Mouse (Mus musculus): ENCODE results near the gene Hmgcs1. TPM values are rescaled to one million over a fixed set of nuclear protein-coding genes. Genes with fewer than 3 reads are reported as not detected.

Gene Hmgcs1
- polyA plus RNA-seq, 1 experiment from 2014 or later: 410 TPM

DNA sequence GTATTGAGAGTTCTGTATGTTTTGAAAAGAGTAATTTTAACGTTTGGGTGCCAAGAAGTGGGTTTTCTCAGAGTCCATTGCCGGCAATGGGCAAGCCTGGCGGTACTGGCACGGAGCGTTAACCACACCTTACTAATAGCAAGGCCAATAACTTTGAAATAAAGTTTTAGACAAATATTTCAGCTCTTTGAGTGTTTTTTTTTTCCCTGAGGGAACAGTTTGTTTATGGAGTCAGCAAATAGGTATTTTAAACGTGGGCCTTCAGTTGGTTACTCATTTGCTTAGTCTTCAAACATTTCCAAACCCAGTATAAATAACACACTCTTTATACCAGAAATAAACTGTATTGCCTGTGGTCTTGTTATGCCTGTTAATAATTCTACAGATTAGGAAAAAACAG is 17.7 kb downstream of the Hmgcs1 start:
- Histone ChIP-seq H3K36me3 (replicated peaks) (peaks cover 81% of the 10 kb centered on the region), H3K4me1 (no peaks in the 10 kb centered on the region), H3K9me3 (no peaks in the 10 kb centered on the region), H3K4me2 (no peak overlapping the region), H3K27ac (no peak overlapping the region), H3K9ac (no peak overlapping the region), H3K27me3 (no peaks in the 10 kb centered on the region), H3K4me3 (replicated peaks) (no peak overlapping the region)
- WGBS: 92% methylated on average over 6 of the region's 6 CpGs
- no peak for ATAC-seq (ENCODE audit: low FRiP score)

- no peaks in the 10 kb centered on the region for H3K4me1 ChIP-seq
- H3K36me3 ChIP-seq (replicated peaks): peaks cover 73% of the 10 kb centered on the region
- 90% methylated on average over 5 of the region's 5 CpGs for WGBS
- no peak overlapping the region for H3K4me2 ChIP-seq
- no peak overlapping the region for H3K27ac ChIP-seq
- no peaks in the 10 kb centered on the region for H3K27me3 ChIP-seq
- H3K9ac ChIP-seq: no peak overlapping the region
- no peak overlapping the region for H3K4me3 ChIP-seq (replicated peaks)
- no peaks in the 10 kb centered on the region for H3K9me3 ChIP-seq
- no peak for ATAC-seq (ENCODE audit: low FRiP score)
Observed at GRCm38 (mm10) chr13:119708941-119709340, 18.8 kb downstream of the Hmgcs1 start.

GRCm38 (mm10) chr13:119709388-119710267 is 19.4 kb downstream of the Hmgcs1 start:
- Histone ChIP-seq H3K4me3 (replicated peaks) (no peak overlapping the region), H3K27me3 (no peaks in the 10 kb centered on the region), H3K9me3 (no peaks in the 10 kb centered on the region), H3K36me3 (replicated peaks) (peaks cover 67% of the 10 kb centered on the region), H3K9ac (no peak overlapping the region), H3K27ac (no peak overlapping the region), H3K4me2 (no peak overlapping the region), H3K4me1 (no peaks in the 10 kb centered on the region)
- 0 out of 2 replicates have a peak, but pooled peaks have one; percentile 40 for ATAC-seq (ENCODE audit: low FRiP score)
- WGBS: 91% methylated on average over 8 of the region's 8 CpGs

DNA sequence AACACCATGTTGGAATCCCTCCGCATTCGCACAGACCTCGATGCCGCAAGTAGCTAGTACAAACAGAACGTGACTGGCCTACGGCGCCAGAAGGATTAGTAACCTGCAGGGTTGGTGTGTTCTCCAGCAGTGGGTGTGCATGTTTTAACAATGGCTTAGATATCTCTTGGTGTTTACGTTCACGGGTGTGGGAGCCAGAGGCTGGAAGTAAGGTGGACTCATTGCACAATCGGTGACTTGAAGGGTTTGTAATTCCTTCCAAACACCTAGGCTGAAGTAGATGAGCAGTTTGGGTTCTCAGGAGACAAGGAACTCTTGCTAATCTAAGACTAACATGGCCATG is 20.1 kb downstream of the Hmgcs1 start:
- no peak overlapping the region for H3K27ac ChIP-seq

DNA sequence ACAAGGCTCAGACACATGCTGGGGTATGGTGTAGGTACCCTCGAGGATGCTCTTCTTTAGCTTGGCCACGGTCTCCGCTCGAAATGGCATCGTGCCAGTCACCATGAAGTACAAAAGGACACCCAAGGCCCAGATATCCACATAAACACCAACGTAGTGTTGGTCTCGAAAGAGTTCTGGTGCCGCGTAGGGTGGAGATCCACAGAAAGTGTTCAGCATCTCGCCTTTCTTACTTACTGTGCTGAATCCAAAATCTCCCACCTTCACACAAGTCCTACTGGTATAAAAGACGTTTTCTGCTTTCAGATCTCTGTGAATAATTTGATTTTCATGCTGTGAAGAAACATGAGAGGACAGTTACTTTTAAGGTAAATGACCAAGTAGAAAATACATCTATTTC is 22.3 kb downstream of the Hmgcs1 start:
- H3K9ac ChIP-seq: no peak overlapping the region
- no peaks in the 10 kb centered on the region for H3K27me3 ChIP-seq
- H3K36me3 ChIP-seq (replicated peaks): peaks cover 42% of the 10 kb centered on the region
- ATAC-seq (ENCODE audit: low FRiP score): no peak
- H3K4me1 ChIP-seq: no peaks in the 10 kb centered on the region
- WGBS: 93% methylated on average over 11 of the region's 11 CpGs
- H3K4me2 ChIP-seq: no peak overlapping the region
- H3K9me3 ChIP-seq: no peaks in the 10 kb centered on the region
- no peak overlapping the region for H3K27ac ChIP-seq
- no peak overlapping the region for H3K4me3 ChIP-seq (replicated peaks)

More for the DNA sequence above, 20.1 kb downstream of the Hmgcs1 start:
- Histone ChIP-seq H3K36me3 (replicated peaks) (peaks cover 61% of the 10 kb centered on the region), H3K4me2 (no peak overlapping the region), H3K4me3 (replicated peaks) (no peak overlapping the region), H3K9ac (no peak overlapping the region), H3K4me1 (no peaks in the 10 kb centered on the region), H3K27me3 (no peaks in the 10 kb centered on the region), H3K9me3 (no peaks in the 10 kb centered on the region)
- ATAC-seq (ENCODE audit: low FRiP score): 0 out of 2 replicates have a peak, but pooled peaks have one; percentile 1
- 87% methylated on average over 10 of the region's 10 CpGs for WGBS

DNA sequence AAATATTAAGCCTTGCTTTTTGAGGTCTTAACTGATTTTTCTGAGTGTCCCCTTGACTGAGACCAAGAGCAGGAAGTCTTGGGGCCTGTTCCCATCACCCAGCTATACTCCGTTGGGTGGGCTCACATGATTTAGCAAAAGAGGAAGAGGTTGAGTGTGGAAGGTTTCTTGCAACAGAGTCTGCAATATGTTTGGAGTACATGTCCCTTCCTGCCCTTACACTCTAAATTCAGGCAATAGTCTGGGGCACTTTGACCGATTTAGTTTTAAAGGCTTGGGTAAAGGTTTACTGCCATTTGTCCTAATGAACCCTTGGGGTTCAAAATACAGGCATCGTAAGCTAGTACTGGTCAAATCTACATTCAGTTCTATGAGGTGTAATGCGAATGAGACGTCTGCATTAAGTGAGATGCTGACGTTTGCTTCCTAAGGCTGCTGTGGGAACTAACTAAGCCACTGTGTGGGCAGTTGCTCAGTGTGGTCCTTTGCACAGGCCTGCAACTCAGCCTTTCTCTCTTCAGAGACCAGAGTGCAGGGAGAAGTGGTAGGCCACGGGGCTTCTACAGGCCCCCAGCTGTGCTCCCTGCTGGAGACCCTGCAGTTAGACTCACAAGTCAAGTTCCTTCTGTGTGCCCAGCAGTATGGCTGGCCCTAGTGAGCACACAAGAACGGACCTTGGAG is 23.1 kb downstream of the Hmgcs1 start:
- H3K4me3 ChIP-seq (replicated peaks): no peak overlapping the region

DNA sequence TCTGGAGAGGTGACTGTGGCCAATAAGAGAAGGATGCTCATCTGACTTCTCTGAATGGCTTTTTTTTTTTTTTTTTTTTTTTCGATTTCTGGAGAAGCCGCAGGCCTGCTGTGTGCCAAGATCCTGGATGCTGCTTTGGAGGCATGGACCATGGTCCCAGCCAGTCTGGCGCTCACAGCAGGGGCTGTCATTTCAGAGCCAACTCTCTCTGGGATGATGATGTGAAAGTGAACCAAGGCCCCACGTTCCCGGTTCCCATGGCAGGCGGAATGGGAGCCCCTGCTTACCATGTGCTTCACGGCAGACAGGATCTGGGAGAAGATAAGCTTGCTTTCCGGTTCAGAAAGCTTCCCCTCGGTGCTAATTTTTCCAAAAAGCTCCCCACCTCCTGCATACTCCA is 23.6 kb downstream of the Hmgcs1 start:
- H3K4me1 ChIP-seq: no peaks in the 10 kb centered on the region
- H3K4me2 ChIP-seq: no peak overlapping the region
- H3K36me3 ChIP-seq (replicated peaks): peaks cover 34% of the 10 kb centered on the region
- H3K4me3 ChIP-seq (replicated peaks): no peak overlapping the region
- 79% methylated on average over 9 of the region's 9 CpGs for WGBS
- no peak overlapping the region for H3K9ac ChIP-seq
- no peak overlapping the region for H3K27ac ChIP-seq
- H3K27me3 ChIP-seq: no peaks in the 10 kb centered on the region
- H3K9me3 ChIP-seq: no peaks in the 10 kb centered on the region
- no peak for ATAC-seq (ENCODE audit: low FRiP score)

More for the DNA sequence above, 23.1 kb downstream of the Hmgcs1 start:
- Histone ChIP-seq H3K4me2 (no peak overlapping the region), H3K36me3 (replicated peaks) (peaks cover 38% of the 10 kb centered on the region), H3K4me1 (no peaks in the 10 kb centered on the region), H3K9ac (no peak overlapping the region), H3K27ac (no peak overlapping the region), H3K27me3 (no peaks in the 10 kb centered on the region), H3K9me3 (no peaks in the 10 kb centered on the region)
- WGBS: 78% methylated on average over 8 of the region's 8 CpGs
- ATAC-seq (ENCODE audit: low FRiP score): no peak

- WGBS: 88% methylated on average over 2 of the region's 2 CpGs
- ATAC-seq (ENCODE audit: low FRiP score): no peak
- Histone ChIP-seq H3K9me3 (no peaks in the 10 kb centered on the region), H3K36me3 (replicated peaks) (peaks cover 11% of the 10 kb centered on the region; the same call in 1 of the 2 replicates), H3K9ac (no peak overlapping the region), H3K4me2 (no peak overlapping the region), H3K4me3 (replicated peaks) (no peak overlapping the region), H3K27ac (no peak overlapping the region), H3K27me3 (no peaks in the 10 kb centered on the region), H3K4me1 (no peaks in the 10 kb centered on the region)
Observed at GRCm38 (mm10) chr13:119716105-119716504, 25.9 kb downstream of the Hmgcs1 start.

DNA sequence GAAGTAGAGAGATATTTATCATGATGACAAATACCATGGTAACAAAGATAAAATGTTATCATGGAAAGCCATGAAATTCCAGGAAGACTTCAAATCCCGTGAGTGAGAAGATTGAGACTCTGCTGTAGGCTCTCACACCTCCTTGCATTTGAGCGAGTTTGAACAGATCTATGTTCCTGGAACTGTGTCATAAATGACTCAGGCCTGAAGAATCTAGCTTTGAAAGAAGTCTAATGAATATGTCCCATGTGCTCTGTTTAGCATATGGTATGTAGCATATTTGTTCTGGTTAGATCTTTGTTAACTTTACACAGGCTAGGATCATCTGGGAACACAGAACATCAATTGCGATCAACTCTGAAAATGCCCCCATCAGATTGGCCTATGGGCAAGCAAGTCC is 32.3 kb downstream of the Hmgcs1 start:
- H3K4me2 ChIP-seq: no peak overlapping the region
- no peak overlapping the region for H3K9ac ChIP-seq
- H3K4me3 ChIP-seq (replicated peaks): no peak overlapping the region
- H3K27me3 ChIP-seq: no peaks in the 10 kb centered on the region
- H3K9me3 ChIP-seq: no peaks in the 10 kb centered on the region
- no peaks in the 10 kb centered on the region for H3K36me3 ChIP-seq (replicated peaks)
- H3K4me1 ChIP-seq: no peaks in the 10 kb centered on the region
- no peak overlapping the region for H3K27ac ChIP-seq
- no peak for ATAC-seq (ENCODE audit: low FRiP score)
- 96% methylated on average over 3 of the region's 3 CpGs for WGBS

DNA sequence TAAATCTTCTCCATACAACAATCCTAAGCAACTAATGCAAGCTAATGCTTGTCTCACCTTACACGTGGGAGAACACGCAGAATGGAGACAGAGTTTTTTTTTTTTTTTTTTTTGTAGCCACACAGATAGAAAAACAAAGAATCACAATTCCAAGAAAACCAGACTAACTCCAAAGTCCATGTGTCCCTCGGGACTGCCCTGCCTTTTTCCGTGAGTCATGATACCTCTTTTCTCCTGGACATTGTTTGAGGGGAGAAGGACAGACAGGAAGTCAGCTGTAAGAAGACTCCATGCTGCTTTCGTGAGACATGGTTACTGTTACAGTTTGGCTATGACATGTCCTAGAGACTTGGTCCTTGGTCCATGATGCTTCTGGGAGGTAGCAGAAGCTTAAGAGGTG is 33.2 kb downstream of the Hmgcs1 start:
- Histone ChIP-seq H3K4me1 (peaks cover 7% of the 10 kb centered on the region; the same call in 1 of the 2 replicates), H3K9ac (no peak overlapping the region), H3K27ac (no peak overlapping the region), H3K9me3 (no peaks in the 10 kb centered on the region), H3K27me3 (no peaks in the 10 kb centered on the region), H3K4me3 (replicated peaks) (no peak overlapping the region), H3K36me3 (replicated peaks) (no peaks in the 10 kb centered on the region), H3K4me2 (no peak overlapping the region)
- ATAC-seq (ENCODE audit: low FRiP score): no peak
- whole genome bisulfite sequencing: 92% methylated on average over 5 of the region's 5 CpGs

GRCm38 (mm10) chr13:119724541-119724940 is 34.4 kb downstream of the Hmgcs1 start:
- no peaks in the 10 kb centered on the region for H3K36me3 ChIP-seq (replicated peaks)
- no peaks in the 10 kb centered on the region for H3K27me3 ChIP-seq
- peaks cover 7% of the 10 kb centered on the region; the same call in 1 of the 2 replicates for H3K4me1 ChIP-seq
- no peak overlapping the region for H3K4me3 ChIP-seq (replicated peaks)
- H3K9ac ChIP-seq: no peak overlapping the region
- H3K9me3 ChIP-seq: no peaks in the 10 kb centered on the region
- 88% methylated on average over 7 of the region's 7 CpGs for WGBS
- H3K4me2 ChIP-seq: no peak overlapping the region
- H3K27ac ChIP-seq: no peak overlapping the region
- no peak for ATAC-seq (ENCODE audit: low FRiP score)

DNA sequence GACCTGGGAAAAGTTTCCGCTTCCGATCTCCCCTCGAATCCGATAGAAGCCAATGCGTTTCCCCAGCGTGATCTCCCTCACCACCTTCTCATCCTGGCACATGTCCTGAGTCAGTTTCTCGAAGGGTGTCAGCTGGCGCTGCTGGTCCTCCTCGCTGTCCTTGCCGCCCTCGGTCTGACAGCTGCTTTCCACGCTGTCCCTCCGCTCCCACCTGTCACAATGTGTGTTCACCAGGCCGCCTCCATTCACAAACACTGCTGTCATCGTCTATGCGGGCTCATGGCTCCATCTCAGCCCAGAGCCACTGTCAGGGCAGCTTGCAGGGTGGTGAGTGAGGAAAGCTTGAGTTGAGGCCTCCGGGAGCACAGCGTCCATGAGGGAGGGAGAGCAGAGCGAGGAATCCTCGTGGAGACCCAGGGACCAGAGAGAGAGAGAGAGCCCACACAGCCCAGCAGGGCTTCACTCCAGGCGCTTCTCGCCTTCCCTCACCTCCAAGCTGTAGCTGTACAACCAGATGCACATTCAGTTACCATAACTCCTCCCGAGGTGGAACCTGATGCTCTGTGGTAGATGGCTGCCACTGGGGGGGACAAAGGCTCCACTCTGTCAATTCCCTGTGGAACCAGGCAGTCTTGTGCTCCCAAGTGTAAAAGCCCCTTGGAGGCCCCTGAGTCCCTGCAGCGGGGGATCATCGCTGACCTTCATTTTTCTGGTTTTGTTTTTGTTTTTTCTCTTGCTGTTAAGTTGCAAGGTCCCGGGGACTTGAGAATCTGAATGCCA is 37.6 kb downstream of the Hmgcs1 start:
- Histone ChIP-seq H3K27me3 (no peaks in the 10 kb centered on the region), H3K9me3 (no peaks in the 10 kb centered on the region), H3K9ac (no peak overlapping the region), H3K4me2 (no peak overlapping the region), H3K36me3 (replicated peaks) (no peaks in the 10 kb centered on the region), H3K4me1 (peaks cover 7% of the 10 kb centered on the region; the same call in 1 of the 2 replicates), H3K4me3 (replicated peaks) (no peak overlapping the region), H3K27ac (no peak overlapping the region)
- ATAC-seq (ENCODE audit: low FRiP score): no peak
- WGBS: 66% methylated on average over 26 of the region's 26 CpGs
